ENCODE assay signal across 9 mouse cellular contexts in genomic region chr11:105151226-105152016, GRCm38 (mm10). TPM values are rescaled to one million over a fixed set of nuclear protein-coding genes. Genes with fewer than 3 reads are reported as not detected.
DNase-seq lines count a peak whose midpoint lies in the region; ATAC-seq lines count a peak whose summit lies in the region.
"Had no signal": no experiment of that assay in that cellular context is flagged by ENCODE, and none has a peak within 500 bp of the region (broad histone marks: within the 10 kb centered on the region; RNA-seq: fewer than 3 reads in every experiment).

No protein-coding gene starts in this region.

- no peak overlapping the region for H3K4me3 ChIP-seq in heart, embryonic 15.5 days
- H3K4me3 ChIP-seq in embryonic facial prominence, embryonic 12.5 days, result no peak overlapping the region
- no peak overlapping the region for H3K4me3 ChIP-seq in limb, embryonic 13.5 days
- H3K4me3 ChIP-seq in stomach, embryonic 15.5 days (replicated peaks), result no peak overlapping the region

- ATAC-seq in heart, embryonic 15.5 days (replicated peaks; ENCODE audit: insufficient number of reproducible peaks, insufficient read depth, low FRiP score, low read depth), result no peak
- ATAC-seq in embryonic facial prominence, embryonic 12.5 days (ENCODE audit: insufficient number of reproducible peaks, insufficient read depth, low FRiP score, low TSS enrichment), result no peak
- ATAC-seq in limb, embryonic 13.5 days (ENCODE audit: low FRiP score, low read depth), result peak; percentile 76
- no peak for ATAC-seq in stomach, embryonic 15.5 days (ENCODE audit: insufficient read depth, low FRiP score, low read depth)

- no peaks in the 10 kb centered on the region for H3K36me3 ChIP-seq in heart, embryonic 15.5 days
- H3K36me3 ChIP-seq in embryonic facial prominence, embryonic 12.5 days, result no peaks in the 10 kb centered on the region
- H3K36me3 ChIP-seq in limb, embryonic 13.5 days, result no peaks in the 10 kb centered on the region
- H3K36me3 ChIP-seq in stomach, embryonic 15.5 days, result no peaks in the 10 kb centered on the region

- no peaks in the 10 kb centered on the region for H3K27me3 ChIP-seq in heart, embryonic 15.5 days
- peaks cover 9% of the 10 kb centered on the region; the same call in 1 of the 2 replicates for H3K27me3 ChIP-seq in embryonic facial prominence, embryonic 12.5 days
- peaks cover 24% of the 10 kb centered on the region for H3K27me3 ChIP-seq in limb, embryonic 13.5 days
- 0 out of 2 replicates have a peak, but pooled peaks cover 4% of the 10 kb centered on the region for H3K27me3 ChIP-seq in stomach, embryonic 15.5 days (replicated peaks)

- H3K4me1 ChIP-seq in heart, embryonic 15.5 days (replicated peaks), result peaks cover 26% of the 10 kb centered on the region
- H3K4me1 ChIP-seq in embryonic facial prominence, embryonic 12.5 days, result peaks cover 32% of the 10 kb centered on the region
- H3K4me1 ChIP-seq in limb, embryonic 13.5 days, result peaks cover 28% of the 10 kb centered on the region
- H3K4me1 ChIP-seq in stomach, embryonic 15.5 days, result no peaks in the 10 kb centered on the region; the same call in 1 of the 2 replicates

- WGBS in heart, embryonic 15.5 days, result 25% methylated on average over 19 of the region's 19 CpGs
- WGBS in embryonic facial prominence, embryonic 12.5 days, result 19% methylated on average over 18 of the region's 19 CpGs
- WGBS in limb, embryonic 13.5 days, result 12% methylated on average over 18 of the region's 19 CpGs
- WGBS in stomach, embryonic 15.5 days, result 19% methylated on average over 16 of the region's 19 CpGs

- no peak for DNase-seq in heart, adult 9 months (ENCODE audit: low spot score in 2 of 2)
- DNase-seq in spleen, adult 12 weeks (ENCODE audit: low spot score), result no peak
- no peak for DNase-seq in lung, postnatal 25 days (ENCODE audit: low spot score)
- DNase-seq in layer of hippocampus, postnatal 36 days, result no peak

- H3K9me3 ChIP-seq in heart, embryonic 15.5 days (replicated peaks), result no peaks in the 10 kb centered on the region
- H3K9me3 ChIP-seq in embryonic facial prominence, embryonic 12.5 days, result no peaks in the 10 kb centered on the region
- no peaks in the 10 kb centered on the region for H3K9me3 ChIP-seq in limb, embryonic 13.5 days
- H3K9me3 ChIP-seq in stomach, embryonic 15.5 days, result no peaks in the 10 kb centered on the region

- no peak overlapping the region for H3K27ac ChIP-seq in heart, embryonic 15.5 days
- no peak overlapping the region for H3K27ac ChIP-seq in embryonic facial prominence, embryonic 12.5 days
- H3K27ac ChIP-seq in limb, embryonic 13.5 days, result no peak overlapping the region
- no peak overlapping the region for H3K27ac ChIP-seq in stomach, embryonic 15.5 days

- H3K9ac ChIP-seq in heart, embryonic 15.5 days, result no peak overlapping the region
- H3K9ac ChIP-seq in embryonic facial prominence, embryonic 12.5 days, result peak overlapping the region; percentile 20; the same call in 1 of the 2 replicates
- no peak overlapping the region for H3K9ac ChIP-seq in limb, embryonic 13.5 days
- H3K9ac ChIP-seq in stomach, embryonic 15.5 days, result no peak overlapping the region

- peak overlapping the region; percentile 43 for H3K4me2 ChIP-seq in heart, embryonic 15.5 days
- H3K4me2 ChIP-seq in embryonic facial prominence, embryonic 12.5 days (replicated peaks), result 0 out of 2 replicates have a peak overlapping the region, but pooled peaks have one; percentile 9
- H3K4me2 ChIP-seq in limb, embryonic 13.5 days (replicated peaks), result peak overlapping the region; percentile 44
- H3K4me2 ChIP-seq in stomach, embryonic 15.5 days, result peak overlapping the region; percentile 21; the same call in 1 of the 2 replicates

RNA-seq across cellular contexts. Expression of gene Gm10842, which starts 4.7 kb away (rescaled TPM):
- polyA plus RNA-seq in heart, embryonic 15.5 days (2015; fragmentation: Nextera tagmentation; extraction: Ambion mirVana), result not detected in 2 replicates
- not detected in 2 replicates for polyA plus RNA-seq in embryonic facial prominence, embryonic 12.5 days (2016; fragmentation: Nextera tagmentation; extraction: Ambion mirVana)
- polyA plus RNA-seq in limb, embryonic 13.5 days (2015; fragmentation: Nextera tagmentation; extraction: Ambion mirVana), result not detected in 2 replicates
- polyA plus RNA-seq in stomach, embryonic 15.5 days (2015; fragmentation: Nextera tagmentation; extraction: Ambion mirVana), result not detected in 2 replicates
- not detected for total RNA-seq in layer of hippocampus, postnatal 36 days (2021)
- polyA plus RNA-seq: intestine, embryonic 14.5 days had no signal

RNA-seq across cellular contexts. Expression of gene Mettl2, which starts 25.2 kb away (rescaled TPM):
- 21.8 and 25.6 TPM in 2 replicates for polyA plus RNA-seq in heart, embryonic 15.5 days (2015; fragmentation: Nextera tagmentation; extraction: Ambion mirVana)
- polyA plus RNA-seq in embryonic facial prominence, embryonic 12.5 days (2016; fragmentation: Nextera tagmentation; extraction: Ambion mirVana), result 51.2 and 53.3 TPM in 2 replicates
- polyA plus RNA-seq in limb, embryonic 13.5 days (2015; fragmentation: Nextera tagmentation; extraction: Ambion mirVana), result 51.7 and 52.1 TPM in 2 replicates
- polyA plus RNA-seq in stomach, embryonic 15.5 days (2015; fragmentation: Nextera tagmentation; extraction: Ambion mirVana), result 36.1 and 40.1 TPM in 2 replicates
- 10 to 100 TPM; 17.4 to 18.3 TPM for total RNA-seq in layer of hippocampus, postnatal 36 days (2021)

RNA-seq across cellular contexts. Expression of gene Tlk2, which starts 27.2 kb away (rescaled TPM):
- polyA plus RNA-seq in heart, embryonic 15.5 days (2015; fragmentation: Nextera tagmentation; extraction: Ambion mirVana), result 10.5 and 12.4 TPM in 2 replicates
- polyA plus RNA-seq in embryonic facial prominence, embryonic 12.5 days (2016; fragmentation: Nextera tagmentation; extraction: Ambion mirVana), result 24.3 and 30.4 TPM in 2 replicates
- 21.5 and 23.7 TPM in 2 replicates for polyA plus RNA-seq in limb, embryonic 13.5 days (2015; fragmentation: Nextera tagmentation; extraction: Ambion mirVana)
- 15.1 and 17.4 TPM in 2 replicates for polyA plus RNA-seq in stomach, embryonic 15.5 days (2015; fragmentation: Nextera tagmentation; extraction: Ambion mirVana)
- total RNA-seq in layer of hippocampus, postnatal 36 days (2021), result 10 to 100 TPM; 47.8 to 53.8 TPM
